Mouse (Mus musculus): Measurements from ENCODE around the gene Cdkn1c. TPM values are rescaled to one million over a fixed set of nuclear protein-coding genes. Genes with fewer than 3 reads are reported as not detected.

The Cdkn1c gene
- polyA plus RNA-seq, 1 experiment from 2014 or later = 165 TPM

DNA sequence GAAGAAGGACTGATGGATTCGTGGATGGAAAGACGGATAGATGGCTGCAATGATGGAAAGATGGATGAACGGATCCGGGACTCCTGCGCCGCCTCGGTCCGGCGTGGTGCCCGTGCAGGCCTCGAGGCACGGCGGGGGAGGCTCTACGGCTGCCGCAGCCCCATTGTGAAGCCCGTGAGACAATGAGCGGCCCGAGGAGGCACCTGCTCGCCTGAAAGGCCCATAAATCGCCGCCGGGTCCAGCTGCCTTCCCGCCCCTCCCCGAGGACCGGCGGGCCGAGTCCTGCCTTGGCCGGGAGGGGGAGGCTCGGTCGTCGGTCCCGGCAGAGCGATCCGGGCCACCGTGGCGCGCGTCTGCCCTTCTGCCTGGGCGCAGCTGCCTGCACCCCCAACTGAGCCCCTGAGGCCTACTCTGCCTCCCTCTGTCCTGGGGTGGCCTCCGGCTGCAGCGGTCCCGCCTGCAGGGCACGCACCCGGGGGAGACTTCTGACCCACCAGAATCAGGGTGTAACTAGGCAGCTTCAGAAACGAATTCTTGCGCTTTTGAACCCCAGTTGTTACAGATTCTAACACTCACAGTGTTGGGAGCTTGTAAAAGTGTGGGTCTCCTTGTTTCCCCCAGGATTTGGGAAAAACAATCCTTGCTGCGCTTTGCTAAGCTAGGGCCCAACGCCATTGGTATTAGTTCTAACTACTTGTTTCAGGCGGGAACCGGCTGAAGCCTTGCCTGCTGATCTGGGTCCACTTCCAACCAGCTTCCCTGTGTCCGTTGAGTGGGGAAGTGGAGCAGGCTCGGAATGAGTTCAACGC lies 15.0 kb downstream of the Cdkn1c start:
- Histone ChIP-seq H3K4me3 (ENCODE audit: low read length) (peak overlapping the region; percentile 35), H3K4me2 (ENCODE audit: low read length) (peak overlapping the region; percentile 59), H3K36me3 (ENCODE audit: control insufficient read depth, insufficient read depth, low read length) (no peaks in the 10 kb centered on the region), H3K4me1 (ENCODE audit: control insufficient read depth, insufficient read depth, low read depth, low read length) (peaks cover 13% of the 10 kb centered on the region), H3K27ac (ENCODE audit: low read depth, low read length) (no peak overlapping the region), H3K27me3 (replicated peaks; ENCODE audit: control insufficient read depth, insufficient read depth, low read length) (no peaks in the 10 kb centered on the region), H3K9ac (ENCODE audit: low read depth, low read length) (peak overlapping the region; percentile 60), H3K9me3 (ENCODE audit: control insufficient read depth, low read length) (no peaks in the 10 kb centered on the region)
- 5% methylated on average over 47 of the region's 53 CpGs for WGBS
- peak; percentile 35 for ATAC-seq

DNA sequence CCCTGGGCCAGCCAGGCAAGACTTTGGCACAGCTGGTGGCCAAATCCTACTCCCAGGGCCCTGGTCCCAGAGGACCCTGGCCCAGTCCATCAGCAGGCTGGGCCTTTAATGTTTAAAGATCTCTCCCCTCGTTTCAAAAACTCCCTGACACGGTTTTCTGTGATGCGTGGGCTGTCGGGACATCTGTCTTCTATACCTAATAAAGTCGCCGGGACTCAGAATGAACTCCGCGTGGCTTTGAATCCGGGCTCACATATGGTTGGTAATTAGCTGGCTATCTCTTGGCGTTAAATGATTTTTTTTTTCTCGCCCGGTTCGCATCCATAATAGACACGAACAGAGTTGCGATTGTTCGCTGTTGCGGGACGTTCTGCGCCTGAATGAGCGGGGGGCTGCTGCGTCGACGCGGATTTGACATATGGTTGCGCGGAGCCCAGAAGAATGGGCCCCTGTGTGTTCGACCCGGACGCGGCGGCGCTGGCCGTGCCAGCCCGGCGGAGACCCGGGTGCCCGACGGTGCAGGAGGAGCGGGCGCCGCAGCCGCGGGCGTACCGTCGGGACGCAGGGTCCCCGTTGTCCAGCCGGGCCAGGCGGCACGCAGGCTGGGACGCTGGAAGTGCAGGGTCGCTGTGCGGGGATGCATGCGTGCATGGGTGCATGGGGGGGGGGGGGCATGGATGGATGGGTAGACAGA lies 15.7 kb downstream of the Cdkn1c start:
- Histone ChIP-seq H3K4me2 (ENCODE audit: low read length) (peak overlapping the region; percentile 59), H3K27ac (ENCODE audit: low read depth, low read length) (no peak overlapping the region), H3K9me3 (ENCODE audit: control insufficient read depth, low read length) (no peaks in the 10 kb centered on the region), H3K36me3 (ENCODE audit: control insufficient read depth, insufficient read depth, low read length) (no peaks in the 10 kb centered on the region), H3K27me3 (replicated peaks; ENCODE audit: control insufficient read depth, insufficient read depth, low read length) (no peaks in the 10 kb centered on the region), H3K4me1 (ENCODE audit: control insufficient read depth, insufficient read depth, low read depth, low read length) (peaks cover 13% of the 10 kb centered on the region), H3K4me3 (ENCODE audit: low read length) (peak overlapping the region; percentile 35), H3K9ac (ENCODE audit: low read depth, low read length) (peak overlapping the region; percentile 60)
- WGBS = 3% methylated on average over 55 of the region's 55 CpGs
- ATAC-seq = peak; percentile 35

GRCm38 (mm10) chr7:143444580-143444954 lies 16.3 kb downstream of the Cdkn1c start:
- Histone ChIP-seq H3K4me3 (ENCODE audit: low read length) (no peak overlapping the region), H3K4me1 (ENCODE audit: control insufficient read depth, insufficient read depth, low read depth, low read length) (peaks cover 13% of the 10 kb centered on the region), H3K4me2 (ENCODE audit: low read length) (no peak overlapping the region; the same call in 1 of the 2 replicates), H3K27ac (ENCODE audit: low read depth, low read length) (no peak overlapping the region), H3K9ac (ENCODE audit: low read depth, low read length) (no peak overlapping the region), H3K27me3 (replicated peaks; ENCODE audit: control insufficient read depth, insufficient read depth, low read length) (no peaks in the 10 kb centered on the region; the same call in 1 of the 2 replicates), H3K36me3 (ENCODE audit: control insufficient read depth, insufficient read depth, low read length) (no peaks in the 10 kb centered on the region), H3K9me3 (ENCODE audit: control insufficient read depth, low read length) (no peaks in the 10 kb centered on the region)
- ATAC-seq = no peak; the same call in 1 of the 2 replicates
- 29% methylated on average over 8 of the region's 8 CpGs for WGBS

DNA sequence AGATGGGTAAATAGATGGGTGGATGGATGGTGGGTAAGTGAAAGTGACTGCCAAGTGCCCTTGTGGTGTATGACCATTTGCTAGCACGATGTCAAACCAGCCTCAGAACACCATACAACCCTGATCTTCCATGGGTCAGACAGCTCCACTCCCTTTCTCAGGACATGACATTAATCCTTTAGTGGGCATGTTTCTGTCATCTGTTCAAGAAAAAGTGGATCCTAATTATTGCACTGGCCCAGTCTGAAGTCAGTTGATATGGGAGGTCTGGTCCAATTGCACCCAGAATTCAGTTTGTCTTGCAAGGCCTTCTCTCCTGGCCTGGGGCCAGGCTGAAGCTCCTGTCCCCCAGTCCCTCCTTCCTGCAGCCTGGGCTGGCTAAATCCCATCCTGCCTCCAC lies 21.9 kb downstream of the Cdkn1c start:
- no peak overlapping the region for H3K27ac ChIP-seq (ENCODE audit: low read depth, low read length)
- no peak overlapping the region for H3K4me2 ChIP-seq (ENCODE audit: low read length)
- no peak overlapping the region for H3K9ac ChIP-seq (ENCODE audit: low read depth, low read length)
- no peak overlapping the region for H3K4me3 ChIP-seq (ENCODE audit: low read length)
- H3K27me3 ChIP-seq (replicated peaks; ENCODE audit: control insufficient read depth, insufficient read depth, low read length) = no peaks in the 10 kb centered on the region; the same call in 1 of the 2 replicates
- H3K36me3 ChIP-seq (ENCODE audit: control insufficient read depth, insufficient read depth, low read length) = no peaks in the 10 kb centered on the region
- peaks cover 12% of the 10 kb centered on the region for H3K4me1 ChIP-seq (ENCODE audit: control insufficient read depth, insufficient read depth, low read depth, low read length)
- WGBS = 67% methylated on average over 1 of the region's 1 CpGs
- no peak for ATAC-seq
- H3K9me3 ChIP-seq (ENCODE audit: control insufficient read depth, low read length) = no peaks in the 10 kb centered on the region

- H3K27me3 ChIP-seq (replicated peaks; ENCODE audit: control insufficient read depth, insufficient read depth, low read length) = no peaks in the 10 kb centered on the region; the same call in 1 of the 2 replicates
- H3K4me1 ChIP-seq (ENCODE audit: control insufficient read depth, insufficient read depth, low read depth, low read length) = peaks cover 12% of the 10 kb centered on the region
- WGBS = 1% methylated on average over 62 of the region's 63 CpGs
- peak; percentile 71 for ATAC-seq
- H3K27ac ChIP-seq (ENCODE audit: low read depth, low read length) = peak overlapping the region; percentile 18; the same call in 1 of the 2 replicates
- H3K4me2 ChIP-seq (ENCODE audit: low read length) = peak overlapping the region; percentile 83
- no peaks in the 10 kb centered on the region for H3K36me3 ChIP-seq (ENCODE audit: control insufficient read depth, insufficient read depth, low read length)
- H3K9ac ChIP-seq (ENCODE audit: low read depth, low read length) = peak overlapping the region; percentile 76
- peak overlapping the region; percentile 44 for H3K4me3 ChIP-seq (ENCODE audit: low read length)
- no peaks in the 10 kb centered on the region for H3K9me3 ChIP-seq (ENCODE audit: control insufficient read depth, low read length)
These were observed 22.8 kb downstream of the Cdkn1c start for GRCm38 (mm10) chr7:143437894-143438581.

- H3K27ac ChIP-seq (ENCODE audit: low read depth, low read length) = 0 out of 2 replicates have a peak overlapping the region, but pooled peaks have one; percentile 2
- H3K4me1 ChIP-seq (ENCODE audit: control insufficient read depth, insufficient read depth, low read depth, low read length) = peaks cover 12% of the 10 kb centered on the region
- H3K9ac ChIP-seq (ENCODE audit: low read depth, low read length) = peak overlapping the region; percentile 76
- 18% methylated on average over 18 of the region's 18 CpGs for WGBS
- no peaks in the 10 kb centered on the region for H3K36me3 ChIP-seq (ENCODE audit: control insufficient read depth, insufficient read depth, low read length)
- peak overlapping the region; percentile 44 for H3K4me3 ChIP-seq (ENCODE audit: low read length)
- ATAC-seq = peak; percentile 48
- H3K27me3 ChIP-seq (replicated peaks; ENCODE audit: control insufficient read depth, insufficient read depth, low read length) = no peaks in the 10 kb centered on the region; the same call in 1 of the 2 replicates
- no peaks in the 10 kb centered on the region for H3K9me3 ChIP-seq (ENCODE audit: control insufficient read depth, low read length)
- H3K4me2 ChIP-seq (ENCODE audit: low read length) = peak overlapping the region; percentile 83
These were observed 23.5 kb downstream of the Cdkn1c start for GRCm38 (mm10) chr7:143437231-143437893.

- Histone ChIP-seq H3K27ac (ENCODE audit: low read depth, low read length) (no peak overlapping the region), H3K36me3 (ENCODE audit: control insufficient read depth, insufficient read depth, low read length) (no peaks in the 10 kb centered on the region), H3K4me1 (ENCODE audit: control insufficient read depth, insufficient read depth, low read depth, low read length) (peaks cover 13% of the 10 kb centered on the region), H3K27me3 (replicated peaks; ENCODE audit: control insufficient read depth, insufficient read depth, low read length) (no peaks in the 10 kb centered on the region), H3K4me3 (ENCODE audit: low read length) (no peak overlapping the region), H3K9ac (ENCODE audit: low read depth, low read length) (no peak overlapping the region), H3K4me2 (ENCODE audit: low read length) (no peak overlapping the region), H3K9me3 (ENCODE audit: control insufficient read depth, low read length) (no peaks in the 10 kb centered on the region)
- ATAC-seq = no peak
- WGBS = 43% methylated on average over 7 of the region's 7 CpGs
These were observed 27.5 kb downstream of the Cdkn1c start for GRCm38 (mm10) chr7:143433331-143433730.

DNA sequence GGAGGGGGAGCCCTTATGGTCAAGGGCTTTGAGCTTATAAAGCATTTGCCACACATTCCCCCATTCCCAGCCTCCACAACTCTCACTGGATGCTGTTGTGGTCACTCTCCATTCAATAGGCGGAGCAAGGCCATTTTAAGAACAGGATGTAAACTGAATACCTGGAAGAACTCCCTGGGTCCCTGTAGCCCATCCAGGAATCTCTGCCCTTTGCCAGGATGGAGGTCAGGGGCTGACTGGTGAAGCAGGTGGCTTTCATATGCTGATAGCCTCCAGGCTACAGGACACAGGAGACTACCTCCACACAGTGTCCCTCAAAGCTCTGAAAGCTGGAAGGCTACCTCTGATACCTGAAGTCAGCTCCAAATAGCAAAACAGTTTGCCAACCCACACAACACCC lies 28.2 kb downstream of the Cdkn1c start:
- Histone ChIP-seq H3K27me3 (replicated peaks; ENCODE audit: control insufficient read depth, insufficient read depth, low read length) (no peaks in the 10 kb centered on the region), H3K4me3 (ENCODE audit: low read length) (no peak overlapping the region), H3K27ac (ENCODE audit: low read depth, low read length) (no peak overlapping the region), H3K4me1 (ENCODE audit: control insufficient read depth, insufficient read depth, low read depth, low read length) (peaks cover 15% of the 10 kb centered on the region), H3K9ac (ENCODE audit: low read depth, low read length) (no peak overlapping the region), H3K4me2 (ENCODE audit: low read length) (no peak overlapping the region), H3K9me3 (ENCODE audit: control insufficient read depth, low read length) (no peaks in the 10 kb centered on the region), H3K36me3 (ENCODE audit: control insufficient read depth, insufficient read depth, low read length) (no peaks in the 10 kb centered on the region)
- ATAC-seq = no peak
- 88% methylated on average over 1 of the region's 1 CpGs for WGBS
